Mouse (Mus musculus) cortical plate, adult 2 months (tissue): ENCODE measurements at regions not wholly inside any gene's neighbourhood (a gene's known extent, or its start where the extent isn't known, plus 50 kb on each side); places are given as distances from the start of the nearest gene placed in this dataset.

Experiments
- CTCF ChIP-seq: fragments of 200-500 bp; IDR thresholded peaks from 2 replicates; pipeline ENCODE4 v1.5.1; 2011; ENCODE audit warnings: mild to moderate bottlenecking, control low read depth, low read length; ENCODE audit not compliant: insufficient read depth; ENCODE audit errors: extremely low read depth
- POLR2A ChIP-seq: fragments of 200-500 bp; IDR thresholded peaks from 2 replicates; pipeline ENCODE4 v1.6.1; 2011; ENCODE audit warnings: mild to moderate bottlenecking, low read length, control low read depth; ENCODE audit not compliant: insufficient read depth; ENCODE audit errors: extremely low read depth

DNA sequence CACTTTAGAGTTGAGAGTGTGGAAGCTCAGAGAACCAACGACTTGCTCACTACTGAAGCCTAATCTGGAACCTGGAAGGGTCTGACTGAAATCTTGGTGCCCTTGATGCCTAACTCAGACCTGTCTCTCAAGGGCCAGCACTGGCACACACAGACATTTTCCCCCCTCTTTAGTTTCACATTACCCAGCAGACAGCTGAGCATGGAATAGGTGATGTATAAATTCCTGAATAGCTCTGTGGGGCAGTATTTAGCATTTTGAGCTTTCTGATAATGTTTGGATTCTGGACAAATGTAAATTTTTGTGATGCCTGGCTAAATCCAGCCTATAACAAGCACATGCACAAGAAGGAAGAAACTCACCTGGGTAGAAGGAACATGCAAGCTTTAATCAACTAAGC, 191.1 kb downstream of the Dmrt2 start:
- no peak for TF ChIP-seq CTCF
- no peak for TF ChIP-seq POLR2A
